Mouse (Mus musculus): ENCODE data around the gene Zbtb7b.

DNA sequence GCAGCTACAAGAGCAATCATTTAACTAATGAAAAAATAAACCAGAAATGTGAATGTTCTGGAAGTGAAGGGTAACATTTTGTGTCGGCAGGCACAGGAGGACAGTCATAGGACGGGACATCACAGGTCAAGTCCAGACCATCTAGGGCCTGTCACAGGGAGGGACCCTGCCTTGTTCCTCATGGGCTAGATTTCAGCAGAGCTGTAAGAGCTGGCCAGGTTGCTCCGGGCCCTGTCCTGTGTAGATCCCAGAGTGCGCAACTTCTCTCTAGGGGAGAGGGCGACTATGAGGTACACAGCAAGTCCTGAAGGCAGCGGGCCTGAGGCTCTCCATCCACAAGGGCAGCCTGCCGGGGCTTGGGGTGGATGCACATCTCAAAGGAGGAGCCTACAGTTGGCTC, 32.9 kb downstream of the Zbtb7b start, which contains the start of gene Dcst2:
- TF ChIP-seq POLR2A (IDR thresholded peaks at IDR 0.05; ENCODE audit: insufficient read depth, low read length), result no peak
- no peak for TF ChIP-seq CTCF (IDR thresholded peaks at IDR 0.05; ENCODE audit: low read depth, low read length)
- no peak for TF ChIP-seq EP300 (IDR thresholded peaks at IDR 0.05; ENCODE audit: insufficient read depth, low read depth, low read length)
